Mouse (Mus musculus) spleen, adult 12 weeks (tissue): ENCODE data around the gene Gata3.

Experiments used
- DNase-seq: peaks from one replicate; pipeline ENCODE4 v3.0.0; 2022; ENCODE audit warnings: low spot score

Gata3 gene

GRCm38 (mm10) chr2:9889651-9890183, at the start of gene Gata3:
Gene Gata3 (minus strand): TSS chr2:9890034.
- DNase-seq, result no peak

- no peak for DNase-seq
Measured at GRCm38 (mm10) chr2:9939250-9939649, 49.4 kb upstream of the Gata3 start.

GRCm38 (mm10) chr2:9935965-9936364, 46.1 kb upstream of the Gata3 start:
- DNase-seq, result no peak

GRCm38 (mm10) chr2:9926905-9927283, 37.1 kb upstream of the Gata3 start:
- DNase-seq, result no peak

- DNase-seq, result no peak
Measured at GRCm38 (mm10) chr2:9926194-9926904, 36.5 kb upstream of the Gata3 start.

- no peak for DNase-seq
Measured at GRCm38 (mm10) chr2:9918691-9919471, 29.0 kb upstream of the Gata3 start.

- no peak for DNase-seq
Measured at GRCm38 (mm10) chr2:9917602-9918001, 27.8 kb upstream of the Gata3 start.

GRCm38 (mm10) chr2:9905995-9906394, 16.2 kb upstream of the Gata3 start:
- DNase-seq, result no peak

GRCm38 (mm10) chr2:9903854-9904560, 14.2 kb upstream of the Gata3 start:
- DNase-seq, result no peak

GRCm38 (mm10) chr2:9897846-9898245, 8.0 kb upstream of the Gata3 start:
- DNase-seq, result no peak

- DNase-seq, result no peak
Measured at GRCm38 (mm10) chr2:9896097-9896770, 6.4 kb upstream of the Gata3 start.

GRCm38 (mm10) chr2:9894836-9895593, 5.2 kb upstream of the Gata3 start:
- DNase-seq, result no peak

GRCm38 (mm10) chr2:9893272-9893953, 3.6 kb upstream of the Gata3 start:
- no peak for DNase-seq

- no peak for DNase-seq
Measured at GRCm38 (mm10) chr2:9892541-9892940, 2.7 kb upstream of the Gata3 start.

- no peak for DNase-seq
Measured at GRCm38 (mm10) chr2:9890906-9891305, 1.1 kb upstream of the Gata3 start.

- DNase-seq, result no peak
Measured at GRCm38 (mm10) chr2:9890251-9890650, 417 bp upstream of the Gata3 start.

GRCm38 (mm10) chr2:9888913-9889650, 752 bp downstream of the Gata3 start, which contains the start of gene 9230102O04Rik:
Gene 9230102O04Rik (minus strand): TSS chr2:9889540.
- no peak for DNase-seq

GRCm38 (mm10) chr2:9887636-9888035, 2.2 kb downstream of the Gata3 start:
- DNase-seq, result no peak

- DNase-seq, result no peak
Measured at GRCm38 (mm10) chr2:9886921-9887610, 2.8 kb downstream of the Gata3 start.
